Mouse (Mus musculus) cerebellum, postnatal 36 days (tissue): ENCODE results near the gene Smap2.
A peak's percentile ranks its signal among the peaks of the same experiment; 100 is the strongest.

Source experiments
- DNase-seq, 2 experiments: peaks; one replicate each; pipeline ENCODE4 v3.0.0; 2021 to 2022; ENCODE audit warnings: mixed read lengths in 2 of 2

The Smap2 gene

DNA sequence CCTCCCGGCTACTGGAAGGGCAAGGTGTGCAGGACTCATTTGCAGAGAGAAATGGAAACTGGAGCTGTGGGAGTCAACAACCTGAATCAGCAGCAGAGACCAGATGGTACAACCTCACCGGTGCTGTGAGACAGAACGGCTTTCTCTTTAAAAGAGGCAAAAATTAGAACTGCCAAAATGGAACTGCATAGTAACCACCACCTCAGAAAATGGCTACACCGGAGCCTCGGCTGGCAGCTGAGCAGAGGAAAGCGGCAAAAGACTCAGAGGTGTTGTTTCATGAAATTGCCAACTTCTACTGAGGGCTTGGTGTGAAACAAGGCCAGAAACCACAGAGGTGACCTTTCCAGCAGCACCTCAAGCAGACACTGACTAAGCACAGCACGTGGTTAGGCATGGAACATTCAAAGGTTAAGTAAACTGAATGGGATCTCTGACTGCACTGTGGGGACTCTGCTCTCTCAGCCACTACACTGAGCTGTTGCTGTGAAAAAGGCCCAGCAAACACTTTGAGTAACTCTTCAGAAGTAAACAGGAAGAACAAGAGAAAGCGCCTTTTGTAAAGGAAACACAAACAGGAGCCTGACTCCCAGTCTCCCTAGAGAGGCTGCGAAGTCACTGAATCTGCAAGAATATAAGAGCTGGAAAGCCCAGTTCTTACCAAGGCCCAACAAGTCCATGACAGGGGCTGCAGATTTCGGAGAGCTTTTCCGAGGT is 42.2 kb downstream of the Smap2 start:
- DNase-seq = peak; percentile 36 to 59

- no peak for DNase-seq
Measured at GRCm38 (mm10) chr4:120971842-120972241, 45.2 kb downstream of the Smap2 start.

GRCm38 (mm10) chr4:120969382-120970146 is 47.5 kb downstream of the Smap2 start:
- peak; percentile 38 to 43 for DNase-seq

DNA sequence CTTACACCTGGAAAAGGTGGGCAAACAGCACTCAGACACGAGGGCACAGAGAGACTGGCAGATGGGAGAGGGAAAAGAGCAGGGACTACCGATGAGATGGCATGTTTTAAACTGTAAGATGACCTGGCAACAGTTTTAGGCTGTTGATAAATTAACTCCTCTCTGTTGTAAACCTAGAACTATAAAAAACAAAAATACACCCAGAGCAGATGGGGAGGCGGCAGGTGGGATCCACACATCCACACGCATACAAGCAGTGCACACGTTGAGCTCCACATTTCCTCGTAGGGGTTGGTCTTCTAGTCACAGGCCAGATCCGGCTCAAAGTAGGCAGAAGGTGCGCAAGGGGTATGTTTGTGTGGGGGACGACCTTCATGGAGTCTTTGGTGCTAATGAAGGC is 48.6 kb downstream of the Smap2 start:
- DNase-seq = peak; percentile 49 to 55

GRCm38 (mm10) chr4:120955586-120955985 is 61.5 kb downstream of the Smap2 start:
- DNase-seq = no peak

GRCm38 (mm10) chr4:120953667-120954066 is 63.4 kb downstream of the Smap2 start:
- no peak for DNase-seq

GRCm38 (mm10) chr4:120953038-120953437 is 64.0 kb downstream of the Smap2 start:
- no peak for DNase-seq

- DNase-seq = no peak
Measured at GRCm38 (mm10) chr4:120952163-120952562, 64.9 kb downstream of the Smap2 start.

- peak; percentile 82 to 92 for DNase-seq
Measured at GRCm38 (mm10) chr4:120951428-120951973, 65.5 kb downstream of the Smap2 start, which contains the start of gene Zfp69. Gene Zfp69, minus strand, starts transcription at chr4:120951699.

GRCm38 (mm10) chr4:120950763-120951427 is 66.2 kb downstream of the Smap2 start:
- DNase-seq = no peak

GRCm38 (mm10) chr4:120948938-120949337 is 68.1 kb downstream of the Smap2 start:
- no peak for DNase-seq

- no peak for DNase-seq
Measured at GRCm38 (mm10) chr4:120935006-120935405, 82.0 kb downstream of the Smap2 start.

- no peak for DNase-seq
Measured at GRCm38 (mm10) chr4:120930736-120931135, 86.3 kb downstream of the Smap2 start.

- DNase-seq = peak in 1 of 2 experiments; percentile 22
Measured at GRCm38 (mm10) chr4:120928686-120929085, 88.4 kb downstream of the Smap2 start.

- peak; percentile 34 to 35 for DNase-seq
Measured at GRCm38 (mm10) chr4:120925386-120925785, 91.7 kb downstream of the Smap2 start.

DNA sequence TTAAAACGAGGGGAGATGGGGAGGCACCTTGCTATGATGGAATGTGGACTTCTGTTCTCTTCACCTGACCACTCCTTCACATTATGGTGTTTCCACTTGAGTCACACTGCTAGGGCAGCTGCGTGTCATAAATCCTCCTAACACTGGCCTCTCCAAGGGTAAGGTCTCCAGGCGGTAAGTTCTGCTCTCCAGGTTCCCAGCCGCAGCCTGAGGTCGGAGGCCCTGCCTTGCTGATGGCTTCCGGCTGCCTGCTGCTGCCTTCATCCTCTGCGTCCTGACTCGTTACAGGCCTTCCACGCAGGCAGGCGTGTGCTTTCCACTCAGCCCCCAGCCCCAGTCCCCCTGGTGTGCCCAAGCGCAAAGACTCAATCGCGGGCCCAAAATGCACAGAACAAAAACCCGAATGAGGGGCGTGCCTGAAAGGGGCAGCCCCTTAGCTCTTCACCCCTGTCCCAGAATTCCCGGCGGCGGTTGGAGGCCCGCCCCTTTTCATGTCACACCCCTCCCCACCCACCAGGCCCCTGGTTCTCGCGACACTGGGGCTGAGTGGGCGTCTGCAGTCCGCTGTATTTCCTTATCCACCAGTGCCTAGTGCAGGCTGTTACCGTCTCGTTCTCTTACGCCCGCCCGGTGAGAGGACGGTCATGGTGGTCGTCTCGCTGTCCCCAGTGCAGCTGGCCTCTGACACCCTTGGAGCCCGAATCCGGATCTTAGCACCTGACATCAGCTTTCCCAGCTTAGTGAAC is 92.3 kb downstream of the Smap2 start, which contains the start of gene Exo5:
Gene Exo5, minus strand, starts transcription at position 464 of the 746 bp plus-strand sequence.
- peak; percentile 72 to 84 for DNase-seq

DNA sequence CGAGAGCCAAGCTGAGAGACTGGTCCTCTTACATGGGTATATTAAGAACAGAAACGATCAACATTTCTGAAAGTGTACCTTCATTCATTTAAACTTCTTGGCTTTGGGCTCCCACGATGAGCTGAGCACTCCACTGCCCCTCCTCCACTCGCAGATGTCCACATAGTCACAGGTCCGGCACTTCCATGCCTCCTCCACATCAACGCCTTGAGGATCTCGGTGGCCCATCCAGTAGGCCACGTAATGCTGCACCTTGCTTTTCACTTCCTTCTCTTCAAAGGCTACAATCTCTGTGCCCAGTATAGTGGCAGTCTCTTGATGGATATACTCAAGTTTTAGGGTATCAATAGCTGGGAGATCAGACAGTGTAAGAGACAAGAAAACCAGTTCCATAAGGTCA is 95.6 kb downstream of the Smap2 start:
- no peak for DNase-seq
